Mouse (Mus musculus): ENCODE results near the gene Tjp2.

The Tjp2 gene

DNA sequence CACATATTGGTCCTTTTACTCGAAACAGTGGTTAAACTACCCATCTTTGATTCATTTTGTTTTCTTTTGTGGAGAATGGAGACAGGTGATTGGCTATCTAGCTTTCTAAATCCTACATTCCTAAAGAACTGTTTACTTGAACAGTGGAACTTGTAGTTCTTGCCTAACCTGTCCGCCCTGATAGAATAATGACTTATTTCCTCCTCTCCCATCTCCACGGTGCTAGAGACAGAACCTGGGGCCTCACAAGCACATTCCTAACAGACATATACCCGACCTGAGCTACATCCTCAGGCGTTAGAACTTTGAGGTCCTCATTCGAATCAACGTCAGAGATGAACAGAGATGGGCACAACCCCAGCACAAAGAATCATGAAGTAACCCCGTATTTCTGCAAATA lies 44.4 kb downstream of the Tjp2 start:
- DNase-seq (ENCODE audit: low spot score), result no peak

DNA sequence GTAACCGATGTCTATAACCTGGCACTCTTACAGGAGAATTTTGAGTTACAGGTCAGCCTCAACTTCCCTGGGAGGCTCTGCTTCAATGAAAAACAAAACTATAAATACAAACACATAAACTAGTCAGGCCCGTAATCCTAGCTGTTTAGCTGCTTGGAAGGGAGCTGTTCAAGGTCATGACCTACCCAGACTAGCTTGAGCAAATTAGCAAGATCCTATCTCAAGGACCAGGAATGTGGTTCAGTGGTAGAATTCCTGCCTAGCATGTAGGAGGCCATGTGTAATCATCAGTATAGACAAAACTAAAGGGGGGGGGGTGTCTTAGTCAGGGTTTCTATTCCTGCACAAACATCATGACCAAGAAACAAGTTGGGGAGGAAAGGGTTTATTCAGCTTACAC lies 46.7 kb downstream of the Tjp2 start:
- no peak for DNase-seq (ENCODE audit: low spot score)

DNA sequence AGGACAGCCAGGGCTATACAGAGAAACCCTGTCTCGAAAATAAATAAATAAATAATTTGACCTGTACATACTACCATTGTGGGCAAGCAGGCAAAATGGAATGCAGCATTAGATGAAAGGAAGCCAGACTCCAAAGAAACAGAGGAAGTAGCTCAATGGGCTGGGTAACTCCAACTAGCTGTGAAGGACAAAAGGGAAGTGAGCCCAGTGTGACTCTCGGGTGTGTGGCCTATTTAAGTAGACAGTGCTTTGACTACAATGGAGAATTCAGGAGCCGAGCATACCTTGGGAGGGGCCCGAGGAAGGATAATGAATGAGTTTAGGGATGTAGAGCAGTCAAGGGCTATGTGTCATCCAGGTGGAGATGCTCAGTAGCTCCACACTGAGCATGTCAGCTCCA lies 48.1 kb downstream of the Tjp2 start:
- no peak for DNase-seq (ENCODE audit: low spot score)

DNA sequence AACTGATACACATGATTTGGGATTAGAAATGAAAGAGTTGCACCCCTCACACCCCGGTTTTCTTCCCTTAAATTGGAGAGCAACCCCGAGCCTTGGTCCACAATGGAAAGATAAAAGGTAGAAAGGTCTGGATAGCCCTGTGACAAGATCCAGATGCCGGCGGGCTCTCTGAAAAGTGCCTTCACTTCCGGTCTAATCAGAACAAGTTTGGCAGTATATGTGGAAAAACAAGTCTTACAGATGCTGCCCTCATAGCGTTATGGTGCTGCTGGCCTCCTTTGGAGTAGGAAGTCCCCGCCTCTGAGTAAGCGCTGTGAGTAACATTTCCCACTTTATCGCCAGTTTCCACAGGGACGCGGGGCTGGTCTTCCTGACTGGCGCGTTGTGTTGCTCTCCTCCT lies 49.9 kb downstream of the Tjp2 start:
- no peak for DNase-seq (ENCODE audit: low spot score)

DNA sequence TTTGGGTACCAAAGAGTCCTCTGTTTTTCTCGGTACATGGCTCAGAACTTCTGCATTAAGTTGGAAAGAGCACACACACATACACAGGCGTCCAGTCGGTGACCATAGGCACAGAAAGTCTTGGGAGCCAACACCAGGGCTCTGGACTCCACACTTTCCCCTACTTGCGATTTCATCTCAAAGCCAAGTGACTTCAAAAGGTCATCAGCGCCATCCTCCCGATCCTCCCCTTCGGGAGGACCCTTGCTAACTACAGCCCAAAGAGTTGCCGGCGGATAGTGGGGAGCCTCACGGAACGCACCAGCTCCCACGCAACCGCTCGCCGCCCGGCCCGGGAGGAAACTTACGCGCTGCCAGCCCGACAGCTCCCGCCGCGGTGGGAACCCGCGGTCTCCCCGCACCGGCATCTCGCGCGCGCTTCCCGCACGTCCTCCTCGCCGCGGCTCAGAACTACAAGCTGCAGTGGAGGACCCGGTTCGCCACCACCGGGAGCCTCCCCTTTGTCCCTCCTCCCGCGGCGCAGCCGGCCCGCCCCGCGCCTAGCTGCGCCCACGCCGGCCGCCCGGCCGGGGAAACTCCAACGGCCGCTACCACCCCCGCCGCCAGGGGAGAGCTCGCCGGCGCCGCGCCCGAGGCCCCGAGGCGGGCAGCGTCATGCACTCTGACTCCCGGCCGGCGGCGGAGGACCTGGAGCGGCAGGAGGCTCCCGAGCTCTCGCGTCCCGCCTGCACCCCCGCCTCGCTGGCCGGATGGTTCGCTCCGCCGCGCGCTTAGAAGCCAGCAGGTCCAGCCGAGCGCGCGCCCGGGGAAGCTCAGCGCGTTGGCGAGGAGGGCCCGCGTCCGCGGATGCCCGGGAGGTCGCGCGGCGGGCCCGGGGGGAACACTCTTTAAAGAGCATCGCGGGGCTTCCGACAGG lies 51.0 kb downstream of the Tjp2 start:
- peak; percentile 84 for DNase-seq (ENCODE audit: low spot score)

DNA sequence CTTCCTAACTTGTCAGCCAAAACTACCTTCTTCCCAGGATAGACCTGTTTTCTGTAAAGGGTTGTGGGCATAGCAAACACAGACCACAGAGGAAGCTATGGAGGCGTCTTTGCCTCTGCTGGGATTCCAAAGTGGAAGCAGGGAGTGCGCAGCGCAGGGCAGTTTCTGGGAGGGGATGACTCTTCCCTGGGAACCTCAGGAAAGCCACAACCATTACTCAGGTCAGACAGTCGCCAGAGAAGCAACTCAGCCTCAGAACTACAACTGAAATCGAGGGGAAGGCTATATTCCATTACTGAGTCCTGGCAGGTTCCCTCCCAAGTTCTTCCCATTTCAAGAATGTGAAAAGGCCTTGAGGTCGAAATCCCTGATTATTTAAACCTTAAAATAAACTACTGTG lies 51.8 kb downstream of the Tjp2 start:
- DNase-seq (ENCODE audit: low spot score), result no peak

DNA sequence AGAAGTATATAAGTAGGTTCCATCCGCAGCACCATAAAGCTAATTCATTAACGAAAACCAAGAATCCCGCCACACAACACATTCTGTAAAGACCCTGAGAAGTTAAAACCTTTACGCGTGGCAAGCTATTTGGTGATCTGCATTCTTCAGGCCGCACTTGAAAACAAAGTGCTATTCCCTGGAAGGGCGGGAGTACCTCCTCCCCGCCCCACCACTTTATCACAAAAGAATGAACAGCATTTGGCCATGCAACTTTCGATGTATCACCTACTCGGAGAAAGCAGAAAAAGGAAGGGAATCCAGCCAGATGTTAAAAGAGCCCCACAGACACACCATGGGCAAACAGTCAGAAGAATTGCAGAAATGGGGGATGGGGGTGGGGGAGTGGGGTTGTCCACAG lies 56.3 kb downstream of the Tjp2 start:
- no peak for DNase-seq (ENCODE audit: low spot score)

DNA sequence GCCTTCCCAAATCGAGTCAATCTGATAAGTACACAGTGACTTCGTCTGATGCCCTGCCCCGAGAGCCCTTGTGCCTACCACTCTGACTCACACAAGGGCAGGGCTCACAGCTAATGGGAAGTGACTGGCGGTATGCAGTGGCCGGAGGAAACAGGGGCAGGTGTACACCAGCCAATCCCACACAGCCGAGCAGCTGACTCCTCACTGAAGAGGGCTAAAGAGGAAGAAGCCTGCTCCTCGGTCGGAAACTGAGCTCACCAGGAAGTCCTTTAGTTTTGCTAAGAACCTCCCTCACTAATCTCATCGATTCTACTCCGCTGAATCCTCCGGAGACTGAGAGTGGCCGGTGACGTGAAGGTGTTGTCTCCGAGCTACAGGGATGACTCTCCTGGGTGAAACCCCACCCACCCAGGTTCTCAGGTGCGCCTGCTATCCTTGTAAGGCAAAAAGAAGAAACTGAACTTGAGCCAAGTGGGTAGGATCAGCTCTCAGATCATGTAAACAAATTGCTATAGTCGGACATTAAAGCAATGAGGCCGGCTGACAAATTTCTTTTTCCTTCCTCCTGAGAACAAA lies 58.2 kb downstream of the Tjp2 start:
- DNase-seq (ENCODE audit: low spot score), result no peak

DNA sequence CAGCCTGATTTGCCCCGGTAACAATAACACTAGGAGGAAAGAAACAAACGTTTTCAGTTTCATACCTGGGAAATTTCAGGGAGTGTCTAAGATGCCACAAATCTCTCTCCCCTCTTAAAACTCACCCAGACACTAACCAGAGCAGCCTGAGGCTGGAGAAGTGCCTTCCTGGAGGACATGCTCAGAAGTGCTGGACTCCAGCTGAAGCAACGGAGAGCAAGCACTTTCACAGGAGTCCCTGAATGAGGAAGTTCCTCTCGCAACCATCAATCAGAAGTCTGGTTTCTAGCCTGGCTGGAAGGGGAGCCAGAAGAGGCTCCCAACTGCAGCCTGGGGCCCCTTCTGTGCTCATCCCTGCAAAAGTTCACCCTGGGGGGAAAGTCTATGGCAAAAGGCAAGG lies 60.9 kb downstream of the Tjp2 start:
- DNase-seq (ENCODE audit: low spot score), result no peak

DNA sequence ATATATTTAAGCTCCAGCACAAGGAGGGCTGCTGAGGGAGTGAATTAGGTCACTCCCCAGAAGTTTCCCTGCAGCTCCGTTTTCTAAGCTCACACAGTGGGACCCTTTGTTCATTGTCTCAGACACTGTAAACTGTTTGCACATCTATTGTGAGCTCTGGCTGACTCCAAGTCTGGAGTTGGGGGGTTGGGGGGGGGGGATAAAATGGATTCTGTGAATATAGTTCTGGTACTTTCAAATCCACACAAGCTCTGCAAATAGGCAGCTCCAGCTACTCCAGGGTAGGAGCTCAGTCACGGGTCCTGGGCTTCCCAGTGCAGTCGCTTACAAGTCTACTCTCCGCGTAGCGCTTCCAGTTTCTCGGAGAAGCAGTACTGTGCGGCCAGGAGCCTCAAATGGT lies 64.4 kb downstream of the Tjp2 start:
- no peak for DNase-seq (ENCODE audit: low spot score)

DNA sequence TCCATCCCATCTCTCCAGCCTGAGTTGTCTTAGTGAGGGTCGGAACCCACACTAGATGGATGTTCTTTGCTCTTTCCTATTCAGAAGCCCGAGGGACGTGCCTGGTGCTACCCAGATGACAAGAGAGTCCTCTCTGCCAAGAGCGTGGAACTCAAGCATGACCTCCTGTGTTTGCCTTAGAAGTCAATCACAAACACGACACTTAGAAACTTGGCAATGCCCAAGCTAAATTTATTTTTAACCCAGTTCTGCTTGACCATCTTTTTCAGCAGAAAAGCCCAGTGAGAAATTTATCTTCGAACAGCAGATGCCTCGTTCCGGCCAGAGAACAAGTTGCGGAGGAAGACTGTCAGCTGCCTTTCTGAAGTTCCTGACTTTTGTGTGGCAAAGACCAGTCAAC lies 65.1 kb downstream of the Tjp2 start:
- DNase-seq (ENCODE audit: low spot score), result no peak

DNA sequence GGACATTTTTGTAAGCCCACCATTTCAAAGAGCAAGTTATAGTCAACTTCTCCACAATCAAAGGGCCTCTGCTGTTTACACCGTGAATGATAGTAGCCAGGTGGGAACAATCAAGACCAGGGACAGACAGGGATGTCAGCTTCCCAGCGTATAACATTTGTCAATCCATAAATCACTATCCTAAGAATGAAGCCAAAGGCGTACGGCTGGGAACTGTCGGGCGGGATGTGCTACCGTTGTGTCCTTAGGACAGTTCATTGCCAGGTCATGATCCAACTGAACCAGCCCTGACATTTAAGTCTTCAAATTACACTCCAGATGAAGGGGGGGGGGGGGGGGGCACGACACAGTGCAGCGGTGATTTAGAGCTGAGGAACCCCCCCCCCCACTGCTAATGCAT lies 65.5 kb downstream of the Tjp2 start:
- no peak for DNase-seq (ENCODE audit: low spot score)

DNA sequence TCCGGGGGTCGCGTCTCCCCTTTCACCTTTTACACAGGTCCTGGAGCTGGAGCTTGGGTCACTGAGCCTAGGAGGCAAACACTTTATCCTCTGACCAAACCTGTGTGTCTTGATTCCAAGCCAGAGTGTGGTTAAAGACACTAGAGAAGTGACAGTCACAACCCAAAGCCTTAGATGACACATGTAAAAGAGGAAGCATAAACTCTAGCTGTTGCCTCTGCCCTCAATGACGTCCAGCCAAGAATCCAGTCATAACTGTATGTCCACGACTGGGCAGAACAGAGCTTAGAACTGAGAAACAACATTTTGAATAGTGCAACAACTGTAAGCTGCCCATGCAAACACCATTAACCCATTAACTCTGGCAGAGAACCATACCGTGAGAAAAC lies 68.8 kb downstream of the Tjp2 start:
- DNase-seq (ENCODE audit: low spot score), result no peak

DNA sequence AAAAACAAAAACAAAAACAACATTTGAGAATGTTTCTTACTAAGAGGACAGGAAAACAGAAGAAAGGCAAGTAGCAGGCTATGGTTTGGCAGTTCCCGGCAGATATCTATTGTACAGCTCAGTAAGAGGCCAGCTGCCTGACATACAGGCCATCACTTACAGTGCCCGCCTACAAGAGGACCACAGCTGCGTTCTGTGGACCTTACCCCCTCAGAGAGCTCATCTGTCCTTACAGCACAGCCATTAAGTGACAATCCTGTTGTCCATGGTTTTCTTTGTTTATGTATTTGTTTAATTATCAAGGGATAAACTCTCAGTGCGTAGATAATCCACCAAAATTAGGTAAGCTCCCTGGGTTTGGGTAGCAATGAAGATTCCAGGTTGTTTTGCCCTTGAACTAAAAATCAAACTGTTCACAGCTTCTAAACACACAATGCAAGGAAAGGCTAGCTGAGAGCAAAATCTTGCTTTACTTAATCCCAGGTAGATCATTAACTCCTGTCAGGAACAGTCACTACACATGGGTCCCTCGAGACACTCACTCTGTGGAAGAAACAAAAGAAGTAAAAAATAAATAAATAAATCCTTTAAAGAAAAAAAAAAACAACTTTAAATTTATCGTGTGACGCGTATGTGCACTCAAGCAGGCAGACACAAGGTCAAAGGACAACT lies 69.3 kb downstream of the Tjp2 start:
- no peak for DNase-seq (ENCODE audit: low spot score)

DNA sequence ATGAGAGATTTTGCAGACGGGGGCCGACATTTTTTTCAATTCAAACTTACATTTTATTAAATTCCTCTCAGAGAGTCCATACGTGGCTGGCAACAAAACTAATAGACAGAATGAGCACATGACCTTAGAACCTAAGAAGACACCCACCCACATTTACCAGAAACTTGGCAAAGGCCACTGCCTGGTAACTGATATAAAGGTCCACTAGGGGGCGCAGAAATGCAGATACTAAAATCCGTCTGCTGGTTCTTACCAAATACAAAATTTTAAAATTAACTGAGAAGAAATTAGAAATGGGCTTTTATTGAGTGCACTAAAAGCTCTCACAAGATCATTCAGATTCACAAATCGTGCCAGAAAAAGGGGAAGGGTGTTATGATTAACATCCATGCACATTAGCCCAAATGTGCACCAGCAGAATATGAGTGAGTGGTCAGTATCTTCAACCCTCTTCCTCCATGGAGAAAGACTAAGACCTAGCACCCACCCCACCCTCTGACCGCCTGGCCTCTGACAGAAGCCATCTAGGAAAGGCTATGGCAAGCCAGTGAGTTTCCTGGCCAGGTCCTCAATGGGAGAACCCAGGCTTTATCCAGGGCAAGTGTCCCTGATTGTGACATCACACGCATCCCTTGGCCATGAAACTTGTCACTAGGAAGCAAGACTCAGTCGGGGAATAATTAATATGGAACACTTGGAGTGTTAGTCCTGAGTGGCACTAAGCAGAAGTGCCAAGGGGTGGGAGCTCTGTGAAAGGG lies 71.4 kb downstream of the Tjp2 start:
- peak; percentile 45 for DNase-seq (ENCODE audit: low spot score)

DNA sequence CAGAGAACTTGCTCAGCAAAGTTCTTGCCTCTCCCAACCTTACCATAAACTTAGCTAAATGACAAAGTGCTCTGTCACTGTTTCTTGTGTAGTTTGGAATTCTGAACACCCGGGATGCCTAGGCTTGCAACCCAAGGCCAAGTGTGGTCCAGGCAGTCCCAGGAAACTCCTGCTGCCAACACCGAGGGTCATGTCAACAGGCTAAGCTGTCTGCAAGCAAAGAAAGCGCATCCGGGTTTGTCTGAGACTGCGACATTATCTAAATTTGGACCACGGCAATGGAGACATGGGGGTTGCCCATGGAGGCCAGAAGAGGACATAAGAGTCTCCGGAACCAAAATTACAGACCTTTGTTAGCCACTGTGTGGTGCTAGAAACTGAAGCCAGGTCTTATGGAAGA lies 80.8 kb downstream of the Tjp2 start:
- no peak for DNase-seq (ENCODE audit: low spot score)

DNA sequence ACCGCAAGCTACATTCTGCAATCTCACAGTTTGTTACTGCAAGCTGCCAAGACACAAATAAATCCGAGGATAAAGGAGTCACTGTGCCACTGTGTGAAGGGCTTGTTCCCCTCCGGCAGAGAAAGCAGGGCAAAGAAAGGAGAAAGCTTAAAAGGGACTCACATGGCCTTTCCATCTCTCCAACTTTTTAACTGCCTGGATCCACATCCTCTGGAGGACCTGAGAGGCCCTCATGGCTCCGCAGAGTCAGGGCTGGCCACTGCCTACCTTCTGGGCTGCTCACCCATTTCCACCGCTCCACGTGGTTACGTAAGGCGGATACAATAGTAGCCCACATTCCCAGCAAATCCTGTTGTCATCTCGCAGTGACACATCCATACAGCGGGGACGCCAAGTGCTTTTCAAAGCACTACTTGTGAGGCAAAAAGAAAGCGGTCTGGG lies 82.2 kb downstream of the Tjp2 start:
- DNase-seq (ENCODE audit: low spot score), result no peak

DNA sequence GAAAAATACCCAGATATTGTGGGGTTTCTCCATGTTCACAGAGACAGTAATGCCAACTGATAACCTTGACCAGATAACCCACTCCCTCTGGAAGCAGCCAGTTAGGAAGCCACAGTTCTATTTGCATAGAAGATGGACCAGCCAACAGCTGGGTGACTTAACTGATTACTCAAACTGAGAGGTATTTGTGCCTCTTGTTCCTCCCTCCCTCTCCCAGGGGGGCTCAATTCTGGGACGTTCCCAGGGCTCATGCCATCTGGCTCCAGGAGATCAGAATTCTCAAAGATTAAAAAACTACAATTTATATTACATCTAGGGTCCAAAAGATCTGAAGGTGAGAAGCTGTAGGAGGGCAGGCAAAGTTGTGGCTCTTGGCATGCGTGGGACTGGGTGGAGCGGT lies 84.5 kb downstream of the Tjp2 start:
- no peak for DNase-seq (ENCODE audit: low spot score)

DNA sequence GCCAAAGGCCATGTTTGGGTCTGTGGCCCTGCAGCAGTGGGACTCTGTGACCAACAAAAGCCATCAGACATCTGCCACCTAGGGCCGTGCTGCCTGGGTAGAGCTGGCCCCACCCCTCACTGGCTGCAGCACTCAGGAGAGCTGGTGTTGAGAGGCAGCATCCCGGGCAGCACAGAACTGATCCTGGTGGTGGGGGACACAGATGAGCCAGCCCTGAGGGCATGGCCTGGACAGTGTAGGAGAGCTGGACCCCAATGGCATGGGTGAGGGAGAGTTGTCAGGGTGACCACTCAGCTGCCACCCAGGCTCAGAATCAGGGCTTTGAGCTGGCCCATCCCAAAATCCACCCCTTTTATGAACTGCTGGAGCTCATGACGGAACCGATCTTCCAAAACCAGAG lies 87.4 kb downstream of the Tjp2 start:
- no peak for DNase-seq (ENCODE audit: low spot score)

DNA sequence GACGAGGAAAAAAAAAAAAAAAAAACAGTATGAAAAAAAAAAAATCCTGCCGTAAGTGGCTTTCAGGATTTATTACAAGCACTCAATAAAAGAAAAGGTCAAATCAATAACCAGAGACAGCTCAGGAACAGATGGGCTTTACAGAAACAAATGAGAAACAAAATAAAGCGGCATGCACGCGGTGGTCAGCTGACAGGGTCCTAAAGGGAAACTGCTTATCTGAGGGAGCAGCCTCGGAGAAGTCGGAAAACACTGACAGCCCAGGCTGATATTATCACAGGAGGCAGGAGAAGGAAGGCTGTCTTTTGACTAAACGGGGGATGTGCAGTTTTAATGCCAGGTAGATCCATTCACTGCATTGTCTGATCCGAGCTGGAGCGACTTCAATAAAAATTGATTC lies 89.8 kb downstream of the Tjp2 start:
- no peak for DNase-seq (ENCODE audit: low spot score)

DNA sequence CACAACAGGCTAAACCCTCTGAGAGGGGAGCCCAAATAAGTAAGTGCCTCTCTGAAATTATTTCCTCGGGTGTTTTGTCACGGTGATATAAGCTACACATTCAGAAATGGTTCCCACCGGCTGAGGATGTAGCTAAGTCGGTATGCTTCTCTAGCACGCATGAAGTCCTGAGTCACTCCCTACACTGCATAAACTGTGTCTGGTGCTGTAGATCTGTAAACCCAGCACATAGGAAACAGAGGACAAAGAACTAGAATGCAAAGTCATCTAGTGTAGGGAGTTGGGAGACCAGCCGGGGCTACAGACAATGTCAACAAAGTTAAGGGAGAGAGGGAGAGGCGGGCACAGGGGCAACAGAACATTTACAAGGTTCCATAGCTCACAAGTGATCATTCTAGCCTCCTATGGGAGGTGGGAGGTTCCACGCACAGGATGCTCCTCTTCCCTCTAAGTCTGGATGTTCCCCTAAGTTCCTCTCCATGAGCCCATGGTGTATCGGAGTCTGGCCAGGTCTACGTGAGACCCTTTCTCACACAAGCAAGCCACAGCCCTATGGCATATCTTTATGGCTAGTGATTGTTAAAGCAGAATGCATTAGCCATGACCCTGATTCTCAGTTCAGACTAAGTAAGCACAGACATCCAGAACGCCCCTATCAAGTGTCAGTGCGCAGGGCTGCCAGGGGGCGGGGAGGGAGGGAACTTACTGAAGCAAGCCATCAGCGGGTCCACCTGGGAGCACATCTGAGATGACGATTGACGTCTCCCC lies 90.5 kb downstream of the Tjp2 start:
- no peak for DNase-seq (ENCODE audit: low spot score)

All from ovary, postnatal 14 days (tissue).